Mouse (Mus musculus): ENCODE results near the gene Pagr1b.
A peak's percentile ranks its signal among the peaks of the same experiment; 100 is the strongest.

Pagr1b gene

GRCm38 (mm10) chr7:127019306-127019960, 3.1 kb upstream of the Pagr1b start:
- no peak for DNase-seq (ENCODE audit: low spot score)

- DNase-seq (ENCODE audit: low spot score), result no peak
These were observed 2.4 kb upstream of the Pagr1b start for GRCm38 (mm10) chr7:127018416-127019305.

DNA sequence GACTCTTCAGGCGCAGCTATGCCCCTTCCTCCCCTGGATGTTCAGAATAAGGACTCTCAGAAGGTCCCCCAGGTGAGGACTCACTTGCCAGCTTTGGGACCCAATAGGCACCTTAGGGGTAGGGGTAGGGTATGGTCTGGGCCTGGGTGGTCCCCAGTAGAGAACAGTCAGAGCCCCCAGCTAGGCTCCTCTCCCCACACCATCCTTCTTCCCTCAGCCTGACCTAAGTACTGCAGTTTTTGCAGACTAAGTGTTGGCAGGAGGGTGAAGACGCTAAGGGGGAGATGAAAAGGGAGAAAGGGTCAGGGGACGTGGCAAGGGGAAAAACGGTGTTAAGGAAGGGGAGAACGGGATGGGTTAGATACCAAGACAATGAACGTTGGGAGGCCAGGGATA, 1.7 kb upstream of the Pagr1b start:
- DNase-seq (ENCODE audit: low spot score), result no peak

DNA sequence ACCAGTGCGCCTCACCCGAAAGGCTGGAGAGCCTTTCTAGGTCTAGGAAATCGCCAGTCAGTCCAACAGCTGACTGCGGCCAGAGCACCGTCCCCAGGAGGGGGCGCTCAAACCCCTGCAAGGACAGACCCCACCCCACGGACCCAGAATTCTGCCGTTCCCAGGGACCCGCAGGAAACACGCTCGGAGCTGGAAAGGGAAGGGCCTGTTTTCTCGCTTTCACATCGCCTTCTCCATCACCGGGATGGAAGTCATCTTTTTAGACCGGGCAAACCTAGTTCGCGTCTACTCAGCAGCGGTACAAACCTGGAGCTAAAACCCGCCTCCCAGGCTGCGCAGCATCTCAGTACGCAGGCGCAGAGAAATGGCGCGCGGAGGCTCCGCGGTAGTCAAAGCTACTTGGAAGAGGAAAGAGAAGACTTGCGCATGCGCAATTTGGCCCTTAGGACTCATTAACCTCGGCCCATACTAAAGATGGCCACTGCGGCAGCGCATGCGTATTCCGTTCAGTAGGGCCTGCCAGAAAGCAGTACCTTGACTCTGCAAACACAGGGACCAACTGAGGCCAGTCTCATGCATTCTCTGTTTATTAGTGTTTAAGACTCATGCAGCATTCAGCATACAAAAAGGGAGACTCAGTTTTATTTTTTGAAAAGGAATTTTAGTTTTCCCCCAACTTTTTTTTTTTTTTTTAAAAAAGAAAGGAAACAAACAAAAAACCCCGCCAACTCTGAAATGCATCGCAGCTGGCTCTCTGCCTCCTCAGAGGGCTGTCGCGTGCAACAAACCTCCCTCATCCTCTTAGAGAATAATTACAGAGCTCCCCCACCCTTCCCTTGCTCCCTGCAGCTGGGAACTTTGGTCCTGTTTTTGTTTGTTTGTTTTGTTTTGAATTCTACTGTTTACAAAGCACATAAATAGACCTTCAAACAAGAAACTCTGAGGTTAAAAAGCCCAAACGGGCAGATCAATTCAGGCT, 976 bp upstream of the Pagr1b start, which contains the start of gene Pagr1a:
TSS of gene Pagr1a (minus strand) at position 382 of the 979 bp plus-strand sequence.
- peak; percentile 97 for DNase-seq (ENCODE audit: low spot score)

GRCm38 (mm10) chr7:127016486-127016938, 228 bp upstream of the Pagr1b start:
- DNase-seq (ENCODE audit: low spot score), result no peak

DNA sequence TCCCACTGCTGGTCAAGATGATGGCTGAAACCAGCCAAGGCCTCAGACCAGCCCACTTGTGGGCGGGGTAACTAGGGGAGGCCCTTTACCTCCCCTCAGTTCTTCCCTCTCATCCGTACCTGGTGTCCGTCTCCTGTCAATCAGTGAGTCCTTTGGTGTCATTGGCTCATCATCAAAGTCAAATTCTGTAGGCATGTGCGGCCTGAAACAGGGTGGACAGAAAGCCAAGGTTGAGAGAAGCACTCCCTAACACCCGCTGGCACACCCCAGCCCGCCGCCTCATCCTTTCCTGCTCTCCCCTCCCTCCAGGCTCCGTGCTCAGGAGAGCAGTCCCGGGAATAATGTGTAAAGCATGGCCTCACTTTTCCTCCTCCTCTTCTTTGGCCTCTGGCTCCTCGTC, 203 bp downstream of the Pagr1b start:
- DNase-seq (ENCODE audit: low spot score), result no peak

DNA sequence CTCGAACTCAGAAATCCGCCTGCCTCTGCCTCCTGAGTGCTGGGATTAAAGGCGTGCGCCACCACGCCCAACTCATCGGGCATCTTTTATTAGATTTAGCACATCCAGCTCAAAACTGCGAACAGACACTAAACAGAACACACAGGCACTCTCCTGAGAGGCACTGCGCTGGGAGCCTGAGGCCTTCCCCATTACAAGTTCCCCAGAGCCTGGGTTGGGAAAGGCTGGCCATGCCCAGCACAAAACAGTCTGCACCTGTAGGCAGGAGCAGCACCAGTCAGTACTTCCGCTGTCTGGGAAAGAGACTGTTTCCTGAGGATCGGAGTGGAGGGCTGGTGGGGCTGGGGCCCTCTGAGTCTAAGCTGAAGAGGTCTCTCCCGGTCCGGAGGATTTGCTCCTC, 1.3 kb downstream of the Pagr1b start:
- no peak for DNase-seq (ENCODE audit: low spot score)

GRCm38 (mm10) chr7:127014320-127014719, 2.0 kb downstream of the Pagr1b start, which contains the start of gene Mvp:
Mvp (minus strand) TSS chr7:127014621.
- peak; percentile 76 for DNase-seq (ENCODE audit: low spot score)

- no peak for DNase-seq (ENCODE audit: low spot score)
These were observed 2.9 kb downstream of the Pagr1b start for GRCm38 (mm10) chr7:127013385-127013784.

GRCm38 (mm10) chr7:127012845-127013244, 3.4 kb downstream of the Pagr1b start:
- DNase-seq (ENCODE audit: low spot score), result no peak

GRCm38 (mm10) chr7:127012374-127012773, 3.9 kb downstream of the Pagr1b start:
- no peak for DNase-seq (ENCODE audit: low spot score)

DNA sequence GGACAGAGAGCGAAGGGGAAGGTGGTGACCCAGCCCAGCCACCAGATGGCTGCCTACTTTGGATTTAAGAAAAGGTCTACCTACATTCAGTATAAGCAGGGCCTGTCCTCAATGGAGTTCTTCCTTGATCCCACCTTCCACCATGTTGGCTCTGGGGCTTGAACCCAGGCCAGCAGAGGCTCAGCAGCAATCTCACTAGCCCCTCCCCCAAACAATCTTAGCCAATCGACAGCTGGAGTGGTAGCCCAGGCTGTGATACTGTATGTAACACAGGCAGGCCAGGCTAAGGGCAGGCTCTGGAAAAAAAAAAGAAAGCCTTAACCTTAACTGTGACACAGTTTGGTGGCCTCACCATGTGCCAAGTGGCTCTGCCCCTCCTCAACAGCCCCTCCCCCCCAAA, 4.6 kb downstream of the Pagr1b start:
- no peak for DNase-seq (ENCODE audit: low spot score)

GRCm38 (mm10) chr7:127011051-127011450, 5.2 kb downstream of the Pagr1b start:
- no peak for DNase-seq (ENCODE audit: low spot score)

GRCm38 (mm10) chr7:127009307-127010085, 6.8 kb downstream of the Pagr1b start:
- DNase-seq (ENCODE audit: low spot score), result no peak

- no peak for DNase-seq (ENCODE audit: low spot score)
These were observed 7.9 kb downstream of the Pagr1b start for GRCm38 (mm10) chr7:127008239-127009019.

- no peak for DNase-seq (ENCODE audit: low spot score)
These were observed 8.8 kb downstream of the Pagr1b start for GRCm38 (mm10) chr7:127007313-127008024.

GRCm38 (mm10) chr7:127004122-127004875, 12.0 kb downstream of the Pagr1b start:
- no peak for DNase-seq (ENCODE audit: low spot score)

DNA sequence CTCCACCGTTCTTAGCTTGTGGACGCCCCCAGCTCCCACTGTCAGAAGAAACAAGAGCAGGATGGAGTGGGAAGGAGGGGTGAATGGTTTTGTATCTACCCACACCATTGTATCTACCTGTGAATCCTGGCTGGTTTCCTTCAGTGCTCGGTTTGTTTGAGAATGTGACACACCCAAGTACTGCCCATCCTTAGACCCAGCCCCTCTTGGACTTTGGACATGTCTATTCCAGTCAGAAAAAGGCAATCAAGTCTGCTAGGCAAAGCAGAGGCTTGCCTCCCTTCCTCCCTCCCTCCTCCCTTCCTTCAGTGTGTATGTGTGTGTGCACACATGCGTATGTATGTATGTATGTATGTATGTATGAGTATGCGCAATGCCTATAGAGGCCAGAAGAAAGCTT, 12.7 kb downstream of the Pagr1b start:
- DNase-seq (ENCODE audit: low spot score), result no peak

DNA sequence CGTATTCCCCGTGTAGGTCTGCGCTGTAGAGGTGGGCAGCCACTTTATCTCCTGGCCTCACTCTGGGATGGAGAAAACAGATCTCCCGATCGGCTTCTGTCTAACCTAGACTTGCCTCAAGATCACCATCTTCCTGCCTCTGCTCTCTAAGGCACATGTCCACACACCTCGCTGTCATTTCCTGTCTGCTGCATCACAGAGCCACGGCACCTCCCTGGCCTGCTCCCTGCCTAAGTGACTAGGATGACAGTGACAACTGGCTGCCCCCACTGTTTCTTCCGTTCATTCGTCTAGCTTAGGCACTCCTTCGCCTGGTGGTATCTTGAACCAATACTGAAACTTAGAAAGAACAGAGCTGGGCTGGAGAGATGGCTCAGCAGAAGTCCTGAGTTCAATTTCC, 16.7 kb downstream of the Pagr1b start:
- peak; percentile 80 for DNase-seq (ENCODE audit: low spot score)

Measured in T-cell, adult 2 months (primary cell).